Mouse (Mus musculus): Measurements from ENCODE around the gene Sec63. TPM values are rescaled to one million over a fixed set of nuclear protein-coding genes. Genes with fewer than 3 reads are reported as not detected.

Sec63 gene
- polyA plus RNA-seq, 1 experiment from 2014 or later = 13.5 TPM

DNA sequence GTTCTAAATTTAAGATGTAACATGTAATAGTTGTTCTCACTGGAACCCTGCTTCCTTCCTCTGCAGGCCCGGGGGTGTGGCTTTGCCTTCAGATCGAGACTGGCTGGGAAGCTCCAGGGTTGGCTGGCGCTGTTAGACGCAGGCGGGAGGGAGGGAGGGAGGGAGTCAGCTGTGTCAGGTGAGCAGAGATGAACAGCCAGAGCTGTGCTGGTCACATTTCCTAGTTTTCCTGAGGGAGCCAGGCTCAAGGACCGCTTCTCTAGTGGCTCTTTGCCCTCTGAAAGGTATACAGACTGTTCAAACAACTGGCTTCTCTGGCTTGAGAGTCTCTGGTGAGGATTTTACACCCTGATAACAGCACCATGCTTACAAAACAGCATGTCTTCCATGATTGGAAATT lies 69.1 kb downstream of the Sec63 start:
- Histone ChIP-seq H3K36me3 (peaks cover 45% of the 10 kb centered on the region), H3K9me3 (replicated peaks) (no peaks in the 10 kb centered on the region), H3K27ac (no peak overlapping the region), H3K4me2 (no peak overlapping the region), H3K4me3 (no peak overlapping the region), H3K4me1 (replicated peaks) (no peaks in the 10 kb centered on the region), H3K9ac (no peak overlapping the region), H3K27me3 (no peaks in the 10 kb centered on the region)
- no peak for ATAC-seq (replicated peaks; ENCODE audit: insufficient number of reproducible peaks, insufficient read depth, low FRiP score, low read depth)
- WGBS = 58% methylated on average over 5 of the region's 6 CpGs

DNA sequence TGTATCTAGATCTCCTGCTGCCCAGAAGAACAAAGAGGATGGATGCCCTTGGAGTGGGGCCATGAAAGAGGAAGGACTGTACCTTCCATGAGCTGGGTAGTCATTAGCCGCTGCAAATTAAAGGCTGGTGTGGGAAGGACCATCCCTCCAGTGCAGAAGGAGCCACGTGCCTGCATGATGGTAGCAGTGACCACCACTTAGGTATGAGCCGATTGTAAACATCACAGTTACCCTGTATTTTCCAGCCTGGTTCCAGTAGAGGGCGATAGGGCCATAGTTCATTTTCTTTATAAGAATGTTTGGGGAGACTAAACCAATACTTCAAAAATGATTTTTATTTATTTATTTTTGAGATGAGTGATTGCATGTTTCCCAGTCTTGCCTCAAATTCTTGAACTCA lies 71.4 kb downstream of the Sec63 start:
- H3K9me3 ChIP-seq (replicated peaks) = no peaks in the 10 kb centered on the region
- peaks cover 45% of the 10 kb centered on the region for H3K36me3 ChIP-seq
- H3K4me3 ChIP-seq = no peak overlapping the region
- H3K4me1 ChIP-seq (replicated peaks) = no peaks in the 10 kb centered on the region
- no peak overlapping the region for H3K9ac ChIP-seq
- no peak overlapping the region for H3K27ac ChIP-seq
- ATAC-seq (replicated peaks; ENCODE audit: insufficient number of reproducible peaks, insufficient read depth, low FRiP score, low read depth) = no peak
- no peak overlapping the region for H3K4me2 ChIP-seq
- WGBS = 52% methylated on average over 4 of the region's 4 CpGs
- H3K27me3 ChIP-seq = no peaks in the 10 kb centered on the region

GRCm38 (mm10) chr10:42833871-42834727 lies 72.8 kb downstream of the Sec63 start:
- Histone ChIP-seq H3K4me2 (no peak overlapping the region), H3K9ac (no peak overlapping the region), H3K9me3 (replicated peaks) (no peaks in the 10 kb centered on the region), H3K27ac (no peak overlapping the region), H3K4me1 (replicated peaks) (no peaks in the 10 kb centered on the region), H3K4me3 (no peak overlapping the region), H3K36me3 (peaks cover 32% of the 10 kb centered on the region; the same call in 1 of the 2 replicates), H3K27me3 (no peaks in the 10 kb centered on the region)
- no peak for ATAC-seq (replicated peaks; ENCODE audit: insufficient number of reproducible peaks, insufficient read depth, low FRiP score, low read depth)
- whole genome bisulfite sequencing = 86% methylated on average over 4 of the region's 4 CpGs

DNA sequence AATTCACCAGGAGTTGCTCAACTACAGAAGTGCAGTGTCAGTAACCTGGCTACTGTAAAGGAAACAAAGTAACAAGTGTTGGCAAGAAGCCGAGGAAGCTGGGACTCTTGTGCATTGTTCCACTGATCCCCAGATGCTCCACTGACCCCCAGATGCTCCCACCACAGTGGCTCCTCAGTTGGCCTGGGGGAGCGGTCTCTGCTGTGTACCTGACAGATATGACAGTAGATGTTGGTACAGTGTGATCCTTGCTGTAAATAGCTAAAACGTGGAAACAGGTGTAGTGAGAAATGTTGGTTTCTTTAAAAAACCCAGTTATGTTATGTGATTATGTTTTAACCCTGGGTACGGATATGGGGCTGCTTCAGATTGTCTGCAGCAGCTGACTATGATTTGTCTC lies 76.8 kb downstream of the Sec63 start:
- H3K27me3 ChIP-seq = no peaks in the 10 kb centered on the region
- H3K9ac ChIP-seq = no peak overlapping the region
- no peak overlapping the region for H3K4me2 ChIP-seq
- H3K36me3 ChIP-seq = peaks cover 19% of the 10 kb centered on the region; the same call in 1 of the 2 replicates
- 0 out of 2 replicates have a peak, but pooled peaks cover 2% of the 10 kb centered on the region for H3K4me1 ChIP-seq (replicated peaks)
- no peaks in the 10 kb centered on the region for H3K9me3 ChIP-seq (replicated peaks)
- no peak for ATAC-seq (replicated peaks; ENCODE audit: insufficient number of reproducible peaks, insufficient read depth, low FRiP score, low read depth)
- no peak overlapping the region for H3K4me3 ChIP-seq
- WGBS = 84% methylated on average over 4 of the region's 4 CpGs
- no peak overlapping the region for H3K27ac ChIP-seq

GRCm38 (mm10) chr10:42838736-42839135 lies 77.4 kb downstream of the Sec63 start:
- no peaks in the 10 kb centered on the region for H3K9me3 ChIP-seq (replicated peaks)
- H3K27ac ChIP-seq = no peak overlapping the region
- no peaks in the 10 kb centered on the region for H3K27me3 ChIP-seq
- H3K4me2 ChIP-seq = no peak overlapping the region
- peaks cover 14% of the 10 kb centered on the region; the same call in 1 of the 2 replicates for H3K36me3 ChIP-seq
- 90% methylated on average over 2 of the region's 2 CpGs for WGBS
- no peak overlapping the region for H3K9ac ChIP-seq
- no peak overlapping the region for H3K4me3 ChIP-seq
- 0 out of 2 replicates have a peak, but pooled peaks cover 2% of the 10 kb centered on the region for H3K4me1 ChIP-seq (replicated peaks)
- ATAC-seq (replicated peaks; ENCODE audit: insufficient number of reproducible peaks, insufficient read depth, low FRiP score, low read depth) = no peak

GRCm38 (mm10) chr10:42840036-42840435 lies 78.7 kb downstream of the Sec63 start:
- Histone ChIP-seq H3K9me3 (replicated peaks) (no peaks in the 10 kb centered on the region), H3K9ac (no peak overlapping the region), H3K4me2 (no peak overlapping the region), H3K27ac (no peak overlapping the region), H3K4me3 (no peak overlapping the region), H3K27me3 (no peaks in the 10 kb centered on the region), H3K36me3 (0 out of 2 replicates have a peak, but pooled peaks cover 4% of the 10 kb centered on the region), H3K4me1 (replicated peaks) (0 out of 2 replicates have a peak, but pooled peaks cover 2% of the 10 kb centered on the region)
- 91% methylated on average over 11 of the region's 11 CpGs for WGBS
- no peak for ATAC-seq (replicated peaks; ENCODE audit: insufficient number of reproducible peaks, insufficient read depth, low FRiP score, low read depth)

GRCm38 (mm10) chr10:42841531-42842195 lies 80.4 kb downstream of the Sec63 start:
- H3K27me3 ChIP-seq = no peaks in the 10 kb centered on the region
- H3K4me2 ChIP-seq = no peak overlapping the region
- no peaks in the 10 kb centered on the region for H3K9me3 ChIP-seq (replicated peaks)
- no peak overlapping the region for H3K4me3 ChIP-seq
- no peak overlapping the region for H3K9ac ChIP-seq
- H3K27ac ChIP-seq = no peak overlapping the region
- 0 out of 2 replicates have a peak, but pooled peaks cover 3% of the 10 kb centered on the region for H3K36me3 ChIP-seq
- 0 out of 2 replicates have a peak, but pooled peaks cover 2% of the 10 kb centered on the region for H3K4me1 ChIP-seq (replicated peaks)
- no peak for ATAC-seq (replicated peaks; ENCODE audit: insufficient number of reproducible peaks, insufficient read depth, low FRiP score, low read depth)
- WGBS = 54% methylated on average over 16 of the region's 16 CpGs

DNA sequence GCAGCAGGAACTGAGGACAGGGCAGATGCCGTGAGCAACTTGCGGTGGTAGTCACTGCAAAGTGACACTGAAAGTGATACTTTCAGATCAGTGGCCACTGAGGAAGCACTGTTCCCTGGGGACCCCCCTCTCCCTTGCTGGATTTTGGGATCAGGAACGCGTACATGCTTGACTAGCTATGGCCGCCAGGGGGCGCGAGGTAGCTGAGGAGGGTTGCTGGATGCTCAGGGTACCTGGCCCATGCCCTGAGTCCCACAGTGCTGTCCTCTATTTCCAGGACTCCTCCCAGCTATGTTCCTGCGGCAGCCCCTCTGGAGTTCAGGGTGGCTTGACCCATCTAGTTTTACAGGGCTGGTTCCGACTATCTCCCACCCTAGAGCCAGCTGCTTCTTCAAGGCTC lies 81.1 kb downstream of the Sec63 start:
- H3K4me3 ChIP-seq = no peak overlapping the region
- no peaks in the 10 kb centered on the region for H3K27me3 ChIP-seq
- no peak overlapping the region for H3K9ac ChIP-seq
- no peak overlapping the region for H3K27ac ChIP-seq
- no peak overlapping the region for H3K4me2 ChIP-seq
- 9% methylated on average over 9 of the region's 9 CpGs for WGBS
- H3K4me1 ChIP-seq (replicated peaks) = 0 out of 2 replicates have a peak, but pooled peaks cover 2% of the 10 kb centered on the region
- 0 out of 2 replicates have a peak, but pooled peaks cover under 1% of the 10 kb centered on the region for H3K36me3 ChIP-seq
- ATAC-seq (replicated peaks; ENCODE audit: insufficient number of reproducible peaks, insufficient read depth, low FRiP score, low read depth) = peak; percentile 27; the same call in 1 of the 2 replicates
- no peaks in the 10 kb centered on the region for H3K9me3 ChIP-seq (replicated peaks)

GRCm38 (mm10) chr10:42843416-42843815 lies 82.1 kb downstream of the Sec63 start:
- Histone ChIP-seq H3K4me2 (no peak overlapping the region), H3K9me3 (replicated peaks) (no peaks in the 10 kb centered on the region), H3K4me3 (no peak overlapping the region), H3K36me3 (no peaks in the 10 kb centered on the region), H3K4me1 (replicated peaks) (0 out of 2 replicates have a peak, but pooled peaks cover 2% of the 10 kb centered on the region), H3K27me3 (no peaks in the 10 kb centered on the region), H3K27ac (no peak overlapping the region), H3K9ac (no peak overlapping the region)
- 74% methylated on average over 1 of the region's 1 CpGs for WGBS
- no peak for ATAC-seq (replicated peaks; ENCODE audit: insufficient number of reproducible peaks, insufficient read depth, low FRiP score, low read depth)

- Histone ChIP-seq H3K27ac (no peak overlapping the region), H3K27me3 (no peaks in the 10 kb centered on the region), H3K4me3 (no peak overlapping the region), H3K9ac (no peak overlapping the region), H3K4me2 (no peak overlapping the region), H3K4me1 (replicated peaks) (0 out of 2 replicates have a peak, but pooled peaks cover 2% of the 10 kb centered on the region), H3K9me3 (replicated peaks) (no peaks in the 10 kb centered on the region), H3K36me3 (no peaks in the 10 kb centered on the region)
- WGBS = 29% methylated on average over 1 of the region's 1 CpGs
- ATAC-seq (replicated peaks; ENCODE audit: insufficient number of reproducible peaks, insufficient read depth, low FRiP score, low read depth) = no peak
Observed at GRCm38 (mm10) chr10:42845480-42845879, 84.2 kb downstream of the Sec63 start.

Measured in heart, embryonic 15.5 days (tissue).